Mouse (Mus musculus) erythroblast, embryonic 14.5 days (primary cell): Measurements from ENCODE around the gene Kin.

ENCODE experiments used
- GATA1 ChIP-seq: IDR thresholded peaks from 2 replicates; pipeline ENCODE4 v1.6.1; 2012; ENCODE audit warnings: low read length, inconsistent platforms, mixed read lengths
- TAL1 ChIP-seq: IDR thresholded peaks from 3 replicates; pipeline ENCODE4 v1.6.1; 2012; ENCODE audit warnings: low read length, inconsistent platforms, mixed read lengths

DNA sequence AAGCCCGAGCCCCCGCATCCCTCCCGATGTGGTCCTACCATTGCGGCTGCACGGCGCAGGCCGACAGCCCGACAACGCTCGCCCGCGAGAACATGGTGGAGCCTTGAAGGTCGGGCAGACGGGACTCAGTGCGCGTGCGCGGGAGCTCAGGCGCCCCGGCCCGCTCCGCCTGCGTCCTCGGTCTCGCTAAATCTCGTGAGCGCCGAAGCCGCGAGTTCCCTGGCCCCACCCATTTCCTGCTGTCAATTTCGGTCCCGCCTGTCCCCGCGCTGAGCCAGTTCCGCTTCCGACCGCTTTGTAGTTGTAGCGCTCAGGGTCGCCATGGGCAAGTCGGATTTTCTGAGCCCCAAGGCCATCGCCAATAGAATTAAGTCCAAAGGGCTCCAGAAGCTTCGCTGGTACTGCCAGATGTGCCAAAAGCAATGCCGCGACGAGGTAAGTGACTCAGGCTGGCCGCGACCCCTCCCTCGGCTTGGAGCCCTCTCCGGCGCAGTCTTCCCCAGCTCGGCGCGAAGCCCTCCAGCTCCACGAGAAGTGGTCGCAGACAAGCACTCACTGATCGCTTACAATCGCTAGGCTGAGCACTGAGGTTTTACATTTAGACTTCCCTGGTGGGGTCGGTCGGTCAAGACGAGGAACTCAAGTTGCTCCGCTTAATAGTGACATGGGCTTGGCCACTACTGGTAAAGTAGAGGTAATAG lies at the start of gene Kin, which contains the start of gene Atp5c1:
- no peak for TF ChIP-seq GATA1
- TF ChIP-seq TAL1: no peak
